ENCODE assay signal across 25 mouse cellular contexts in the genomic region with DNA sequence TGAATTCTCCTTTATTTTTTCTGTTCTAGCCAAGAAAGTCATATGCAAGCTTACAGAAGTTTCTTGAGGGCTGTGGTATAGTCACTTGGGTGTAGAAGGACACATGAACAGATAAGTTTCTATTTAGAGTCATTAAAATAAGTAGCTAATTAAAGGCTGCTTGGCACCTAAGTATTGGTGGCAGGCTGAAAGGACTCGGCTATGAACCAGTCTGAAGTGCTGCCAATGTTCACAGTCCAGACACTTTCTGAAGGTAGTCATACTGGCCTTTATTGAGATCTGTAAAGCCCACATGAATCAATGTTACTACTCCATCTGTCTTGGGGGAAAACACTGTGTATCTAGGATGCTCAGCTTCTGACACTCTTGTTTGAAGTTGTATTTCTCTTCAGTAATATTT.
DNase-seq lines count a peak whose midpoint lies in the region; ATAC-seq and TF ChIP-seq lines count a peak whose summit lies in the region.
"Had no signal": no experiment of that assay in that cellular context is flagged by ENCODE, and none has a peak within 500 bp of the region (broad histone marks: within the 10 kb centered on the region; RNA-seq: fewer than 3 reads in every experiment).

No protein-coding gene starts in this region.

- H3K27ac ChIP-seq in forebrain, embryonic 13.5 days: no peak overlapping the region
- H3K27ac ChIP-seq in forebrain, embryonic 12.5 days: no peak overlapping the region
- H3K27ac ChIP-seq: embryonic facial prominence, embryonic 12.5 days; embryonic facial prominence, embryonic 15.5 days; gastrocnemius, adult 2 months; heart, embryonic 15.5 days; hindbrain, embryonic 14.5 days; hindbrain, postnatal 0 days had no signal

- TF ChIP-seq CTCF in brain, embryonic 14.5 days (IDR thresholded peaks at IDR 0.05; ENCODE audit: borderline replicate concordance, extremely low read depth, insufficient read depth, insufficient read length): no peak

- ATAC-seq in forebrain, embryonic 13.5 days: 0 out of 2 replicates have a peak, but pooled peaks have one; percentile 41
- ATAC-seq in forebrain, embryonic 12.5 days (ENCODE audit: low FRiP score): no peak
- ATAC-seq: activated CD4-positive, CD25-positive, alpha-beta regulatory T cell, adult 4 months; hindbrain, postnatal 0 days; inflammation-experienced regulatory T-cells, adult 6 months; intestine, embryonic 16.5 days had no signal

- peak; percentile 15 for DNase-seq in gastrocnemius, adult 18-20 months (ENCODE audit: low spot score)
- no peak for DNase-seq in gastrocnemius, postnatal 36 days
- peak; percentile 83 for DNase-seq in brain, embryonic 14.5 days (ENCODE audit: low read depth)
- DNase-seq in urinary bladder, postnatal 36 days (ENCODE audit: low spot score in 2 of 2): no peak
- DNase-seq: adrenal gland, adult 8-10 months; adrenal gland, postnatal 25 days; cerebellum, adult 18-20 months; cerebellum, adult 9-10 months; cerebellum, postnatal 14 days; gastrocnemius, adult 2 months; gastrocnemius, postnatal 14 days; heart, postnatal 4 days; kidney, adult 18-20 months; kidney, adult 9 months had no signal

- no peaks in the 10 kb centered on the region for H3K27me3 ChIP-seq in forebrain, embryonic 13.5 days
- no peaks in the 10 kb centered on the region for H3K27me3 ChIP-seq in forebrain, embryonic 12.5 days
- H3K27me3 ChIP-seq: embryonic facial prominence, embryonic 12.5 days; embryonic facial prominence, embryonic 15.5 days; heart, embryonic 12.5 days; heart, embryonic 15.5 days had no signal

- peaks cover 8% of the 10 kb centered on the region; the same call in 1 of the 2 replicates for H3K4me1 ChIP-seq in forebrain, embryonic 13.5 days
- H3K4me1 ChIP-seq in forebrain, embryonic 12.5 days: no peaks in the 10 kb centered on the region
- H3K4me1 ChIP-seq: embryonic facial prominence, embryonic 12.5 days; embryonic facial prominence, embryonic 15.5 days; heart, embryonic 12.5 days; heart, embryonic 15.5 days had no signal

- no peak overlapping the region for H3K9ac ChIP-seq in forebrain, embryonic 13.5 days
- no peak overlapping the region for H3K9ac ChIP-seq in forebrain, embryonic 12.5 days
- H3K9ac ChIP-seq: embryonic facial prominence, embryonic 12.5 days; embryonic facial prominence, embryonic 15.5 days; heart, embryonic 12.5 days; heart, embryonic 15.5 days; hindbrain, embryonic 14.5 days had no signal

- no peak for TF ChIP-seq POLR2A in brain, embryonic 14.5 days (IDR thresholded peaks at IDR 0.05; ENCODE audit: borderline replicate concordance, extremely low read depth, insufficient read depth, insufficient read length, poor library complexity, severe bottlenecking)

- 48% methylated on average over 1 of the region's 1 CpGs for WGBS in forebrain, embryonic 13.5 days
- WGBS in forebrain, embryonic 12.5 days: 40% methylated on average over 1 of the region's 1 CpGs

- H3K9me3 ChIP-seq in forebrain, embryonic 13.5 days (replicated peaks): no peaks in the 10 kb centered on the region
- no peaks in the 10 kb centered on the region for H3K9me3 ChIP-seq in forebrain, embryonic 12.5 days
- H3K9me3 ChIP-seq: embryonic facial prominence, embryonic 12.5 days; embryonic facial prominence, embryonic 15.5 days; heart, embryonic 12.5 days; heart, embryonic 15.5 days had no signal

- intact Hi-C loops in gastrocnemius, postnatal 36 days (cut with DNase I): no loop called here

- no peak overlapping the region for H3K4me2 ChIP-seq in forebrain, embryonic 13.5 days
- H3K4me2 ChIP-seq in forebrain, embryonic 12.5 days: no peak overlapping the region
- H3K4me2 ChIP-seq: embryonic facial prominence, embryonic 12.5 days; embryonic facial prominence, embryonic 15.5 days; heart, embryonic 12.5 days; heart, embryonic 15.5 days; hindbrain, embryonic 14.5 days had no signal

- H3K36me3 ChIP-seq in forebrain, embryonic 13.5 days (ENCODE audit: poor library complexity, severe bottlenecking): no peaks in the 10 kb centered on the region
- H3K36me3 ChIP-seq in forebrain, embryonic 12.5 days (replicated peaks): no peaks in the 10 kb centered on the region
- H3K36me3 ChIP-seq: embryonic facial prominence, embryonic 12.5 days; embryonic facial prominence, embryonic 15.5 days; heart, embryonic 12.5 days; heart, embryonic 15.5 days had no signal

- H3K4me3 ChIP-seq in forebrain, embryonic 13.5 days: no peak overlapping the region
- no peak overlapping the region for H3K4me3 ChIP-seq in forebrain, embryonic 12.5 days (replicated peaks)
- H3K4me3 ChIP-seq: embryonic facial prominence, embryonic 12.5 days; embryonic facial prominence, embryonic 15.5 days; gastrocnemius, adult 2 months; heart, embryonic 12.5 days; heart, embryonic 15.5 days had no signal

Comparison
In these comparisons a context has a peak if more than half of its experiments do, and no peak if none do; other contexts are left out.
1. DNase-seq: peak in gastrocnemius, adult 18-20 months (single experiment) and brain, embryonic 14.5 days (single experiment); none in gastrocnemius, postnatal 36 days (0 of 2) and urinary bladder, postnatal 36 days (0 of 2).